Mouse (Mus musculus): ENCODE measurements around the gene Eogt.

DNA sequence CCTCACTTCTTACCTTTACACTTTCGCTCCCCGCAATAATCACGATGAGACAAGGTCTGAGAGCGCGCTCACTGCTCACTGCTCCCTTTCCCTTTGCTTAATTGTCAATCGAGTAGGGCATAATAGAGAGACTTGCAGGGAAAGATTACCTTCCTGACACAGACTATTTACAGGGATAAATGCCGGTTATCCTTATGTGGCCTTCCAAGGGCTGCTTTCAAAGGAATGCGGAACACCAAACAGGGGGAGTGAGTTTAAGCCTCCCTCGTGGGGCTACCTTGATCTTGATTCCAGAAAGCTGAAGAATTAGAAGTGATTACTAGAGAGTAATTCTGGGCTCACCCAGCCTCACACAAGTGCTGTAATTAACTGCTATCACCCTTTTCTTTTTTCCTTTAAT, 69.0 kb downstream of the Eogt start:
- TF ChIP-seq EP300 (IDR thresholded peaks at IDR 0.05; ENCODE audit: insufficient read depth, low read depth, low read length), result no peak
- no peak for TF ChIP-seq POLR2A (IDR thresholded peaks at IDR 0.05; ENCODE audit: insufficient read depth, low read length)
- no peak for TF ChIP-seq CTCF (IDR thresholded peaks at IDR 0.05; ENCODE audit: low read depth, low read length)

All from ES-Bruce4 (cell line).